Mouse (Mus musculus) testis, adult 2 months (tissue): ENCODE measurements around the gene N4bp3.

Source experiments
- CTCF ChIP-seq: fragments of 200-500 bp; IDR thresholded peaks from 2 replicates; pipeline ENCODE4 v1.5.1; 2012; ENCODE audit warnings: low read depth, mild to moderate bottlenecking, inconsistent platforms, low read length, moderate library complexity; ENCODE audit not compliant: control insufficient read depth, insufficient read depth, insufficient replicate concordance
- POLR2A ChIP-seq: fragments of 200-500 bp; IDR thresholded peaks from 2 replicates; pipeline ENCODE4 v1.6.1; 2012; ENCODE audit warnings: low read depth, mild to moderate bottlenecking, inconsistent platforms, low read length, moderate library complexity; ENCODE audit not compliant: control insufficient read depth

GRCm38 (mm10) chr11:51635127-51635524 is 15.5 kb downstream of the N4bp3 start:
- no peak for TF ChIP-seq CTCF
- TF ChIP-seq POLR2A: no peak
